Mouse (Mus musculus) midbrain, embryonic 13.5 days (tissue): ENCODE results near the gene Ttc21a. TPM values are rescaled to one million over a fixed set of nuclear protein-coding genes. Genes with fewer than 3 reads are reported as not detected.

ENCODE experiments used
- ATAC-seq: fragments of 200-750 bp; cut with Nextera tagmentation; 2 replicates; pipeline ENCODE4 v1.8.0; 2017; ENCODE audit warnings: mild to moderate bottlenecking, moderate TSS enrichment, moderate library complexity
- H3K27ac ChIP-seq: fragments of 300-500 bp; sonication (generic); 2 replicates; pipeline ENCODE4 v1.5.1; 2015; ENCODE audit warnings: inconsistent platforms, mild to moderate bottlenecking, moderate library complexity
- H3K27me3 ChIP-seq: fragments of 300-500 bp; sonication (generic); 2 replicates; pipeline ENCODE4 v1.6.1; 2015; ENCODE audit warnings: mild to moderate bottlenecking, inconsistent platforms
- H3K36me3 ChIP-seq: fragments of 300-500 bp; sonication (generic); 2 replicates; pipeline ENCODE4 v1.6.1; 2015; ENCODE audit warnings: mild to moderate bottlenecking, inconsistent platforms
- H3K4me1 ChIP-seq: fragments of 300-500 bp; sonication (generic); replicated peaks from 2 replicates; pipeline ENCODE4 v1.6.1; 2015; ENCODE audit warnings: inconsistent platforms
- H3K4me2 ChIP-seq: fragments of 300-500 bp; sonication (generic); replicated peaks from 2 replicates; pipeline ENCODE4 v1.6.1; 2015; ENCODE audit warnings: moderate library complexity, mild to moderate bottlenecking, inconsistent platforms
- H3K4me3 ChIP-seq: fragments of 300-500 bp; sonication (generic); replicated peaks from 2 replicates; pipeline ENCODE4 v1.5.1; 2015; ENCODE audit warnings: mild to moderate bottlenecking, inconsistent platforms
- H3K9ac ChIP-seq: fragments of 300-500 bp; sonication (generic); replicated peaks from 2 replicates; pipeline ENCODE4 v1.6.1; 2015; ENCODE audit warnings: mild to moderate bottlenecking, inconsistent platforms
- H3K9me3 ChIP-seq: fragments of 300-500 bp; sonication (generic); 2 replicates; pipeline ENCODE4 v1.6.1; 2016; ENCODE audit warnings: mild to moderate bottlenecking, inconsistent platforms
- WGBS: fragments of 180-500 bp; shearing (Covaris S2); methylation state at CpG from one replicate; pipeline ENCODE4 v1.1.7; 2015; 5-methylcytosine and 5-hydroxymethylcytosine counted together
- polyA plus RNA-seq: library from polyadenylated mRNA; unstranded; fragments of >200 nt; fragmentation: Nextera tagmentation; extraction: Ambion mirVana; gene quantifications from 2 replicates; pipeline ENCODE4 v1.2.1, GENCODE M21; 2015

Gene Ttc21a
- polyA plus RNA-seq, 1 experiment from 2014 or later: 0.44 TPM

DNA sequence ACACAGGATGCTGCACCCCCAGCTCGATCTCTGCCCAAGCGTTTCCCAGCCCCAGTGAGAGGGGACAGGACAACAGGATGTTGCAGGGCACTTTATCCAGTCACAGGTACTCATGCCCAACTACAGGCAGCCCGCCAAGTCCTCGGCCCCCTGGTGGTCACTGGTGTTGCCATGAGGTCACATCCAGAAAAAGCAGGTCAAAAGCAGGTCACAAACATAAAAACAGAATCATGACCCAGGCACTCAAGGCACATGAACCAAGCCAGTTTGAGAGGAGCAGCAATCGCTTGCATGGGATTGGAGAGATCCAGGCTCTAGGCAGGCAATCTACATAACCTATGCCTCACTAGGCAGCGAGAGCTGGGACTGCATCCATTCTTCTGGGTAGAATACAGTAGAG, 32.8 kb downstream of the Ttc21a start:
- H3K4me1 ChIP-seq: peaks cover 10% of the 10 kb centered on the region; the same call in 1 of the 2 replicates
- WGBS: 47% methylated on average over 6 of the region's 6 CpGs
- no peaks in the 10 kb centered on the region for H3K27me3 ChIP-seq
- H3K9me3 ChIP-seq: no peaks in the 10 kb centered on the region
- H3K9ac ChIP-seq: no peak overlapping the region
- no peaks in the 10 kb centered on the region for H3K36me3 ChIP-seq
- H3K4me2 ChIP-seq: no peak overlapping the region
- no peak; the same call in 1 of the 2 replicates for ATAC-seq
- peak overlapping the region; percentile 21; the same call in 1 of the 2 replicates for H3K27ac ChIP-seq
- no peak overlapping the region for H3K4me3 ChIP-seq

DNA sequence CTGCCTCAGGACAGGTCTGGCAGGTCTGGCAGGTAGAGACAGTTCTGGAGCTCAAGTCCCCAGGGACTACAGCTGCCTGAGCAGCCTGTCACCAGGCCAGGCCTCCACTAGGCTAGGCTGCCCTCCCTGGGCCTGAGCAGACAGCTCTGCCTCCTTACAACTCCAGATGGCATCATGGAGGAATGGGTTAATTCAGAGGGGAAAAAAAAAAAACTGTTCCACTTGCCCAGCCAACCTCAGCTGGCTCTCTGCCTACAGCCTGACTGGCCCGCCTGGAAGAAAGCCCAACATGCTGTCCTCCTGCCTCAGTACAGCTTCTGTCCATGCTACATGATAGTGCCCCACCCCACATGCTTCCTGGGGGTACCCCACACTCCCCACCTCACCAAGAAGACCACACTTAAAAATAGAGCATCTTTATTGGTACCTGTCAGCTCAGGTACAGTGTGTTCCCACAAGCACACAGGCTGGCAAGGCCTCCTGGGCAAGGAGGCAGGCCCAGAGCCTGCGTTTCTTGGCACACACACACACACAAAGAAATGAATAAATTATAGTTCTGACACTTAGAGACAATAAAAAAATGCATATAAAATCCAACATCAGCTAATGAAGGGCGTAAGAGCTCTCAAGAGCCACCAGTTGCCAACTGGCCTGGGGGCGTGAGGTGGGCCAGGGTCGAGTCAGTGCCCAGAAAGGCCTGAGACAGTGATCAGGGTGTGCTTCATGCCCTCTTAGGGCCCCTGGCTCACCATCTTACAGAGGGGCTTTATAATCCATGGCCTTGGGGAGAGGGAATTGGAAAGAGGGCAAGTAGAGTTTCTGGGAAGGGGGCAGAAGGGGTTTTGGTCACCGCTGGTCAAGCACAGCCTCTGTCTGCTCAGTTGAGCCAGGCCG, 33.6 kb downstream of the Ttc21a start:
- no peaks in the 10 kb centered on the region for H3K36me3 ChIP-seq
- ATAC-seq: peak; percentile 65
- H3K4me1 ChIP-seq: peaks cover 10% of the 10 kb centered on the region; the same call in 1 of the 2 replicates
- H3K9ac ChIP-seq: 0 out of 2 replicates have a peak overlapping the region, but pooled peaks have one; percentile 15
- no peak overlapping the region for H3K4me2 ChIP-seq
- 75% methylated on average over 7 of the region's 7 CpGs for WGBS
- no peaks in the 10 kb centered on the region for H3K27me3 ChIP-seq
- no peaks in the 10 kb centered on the region for H3K9me3 ChIP-seq
- H3K4me3 ChIP-seq: no peak overlapping the region
- peak overlapping the region; percentile 49 for H3K27ac ChIP-seq

DNA sequence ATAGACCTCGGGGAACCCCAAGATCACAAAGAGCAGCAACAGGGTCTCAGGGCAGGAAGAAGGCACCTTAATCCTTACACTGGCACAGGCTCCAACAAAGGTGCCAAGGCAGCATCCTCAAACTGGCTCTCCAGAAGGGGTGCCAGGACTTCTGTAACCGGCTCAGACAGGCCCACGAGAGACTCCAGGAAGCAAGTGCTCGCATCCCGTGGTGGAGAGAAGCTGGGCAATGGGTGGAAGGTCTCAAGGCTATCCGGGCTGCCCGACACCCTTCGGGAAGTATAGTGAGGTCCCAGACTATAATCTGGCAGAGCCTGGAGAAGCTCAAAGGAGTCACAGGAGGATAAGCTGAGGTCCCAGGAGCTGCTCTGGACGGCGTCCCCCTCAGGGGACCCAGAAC, 34.8 kb downstream of the Ttc21a start:
- Histone ChIP-seq H3K36me3 (no peaks in the 10 kb centered on the region), H3K27me3 (no peaks in the 10 kb centered on the region), H3K9me3 (no peaks in the 10 kb centered on the region), H3K4me2 (no peak overlapping the region), H3K27ac (no peak overlapping the region), H3K4me3 (no peak overlapping the region), H3K4me1 (peaks cover 10% of the 10 kb centered on the region; the same call in 1 of the 2 replicates), H3K9ac (no peak overlapping the region)
- WGBS: 92% methylated on average over 10 of the region's 10 CpGs
- no peak for ATAC-seq

GRCm38 (mm10) chr9:119972582-119972981, 35.2 kb downstream of the Ttc21a start:
- H3K4me2 ChIP-seq: no peak overlapping the region
- H3K9ac ChIP-seq: no peak overlapping the region
- no peak overlapping the region for H3K27ac ChIP-seq
- H3K36me3 ChIP-seq: no peaks in the 10 kb centered on the region
- peaks cover 13% of the 10 kb centered on the region for H3K4me1 ChIP-seq
- no peaks in the 10 kb centered on the region for H3K9me3 ChIP-seq
- H3K27me3 ChIP-seq: no peaks in the 10 kb centered on the region
- ATAC-seq: no peak
- H3K4me3 ChIP-seq: no peak overlapping the region
- 90% methylated on average over 12 of the region's 12 CpGs for WGBS

DNA sequence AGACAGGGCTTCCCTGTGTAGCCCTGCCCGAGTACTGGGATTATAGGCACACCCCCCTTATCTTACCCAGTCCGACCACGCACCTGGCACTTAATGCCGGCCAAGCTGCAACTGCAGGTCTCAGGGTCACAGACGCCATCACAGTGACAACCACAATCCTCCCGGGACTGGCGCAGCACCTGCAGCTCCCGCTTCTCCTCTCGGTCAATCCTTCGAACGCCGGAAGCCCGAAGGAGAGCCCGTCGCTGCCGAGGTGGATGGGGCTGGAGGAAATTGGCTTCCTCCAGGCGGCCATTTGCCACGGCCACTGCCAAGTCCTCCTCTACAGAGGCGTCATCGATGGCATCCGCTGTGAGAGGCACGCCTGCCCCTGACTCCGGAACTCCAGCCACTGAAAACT, 35.9 kb downstream of the Ttc21a start:
- H3K27ac ChIP-seq: no peak overlapping the region
- no peaks in the 10 kb centered on the region for H3K9me3 ChIP-seq
- H3K4me3 ChIP-seq: no peak overlapping the region
- WGBS: 92% methylated on average over 23 of the region's 23 CpGs
- H3K4me1 ChIP-seq: peaks cover 20% of the 10 kb centered on the region
- no peak for ATAC-seq
- H3K27me3 ChIP-seq: no peaks in the 10 kb centered on the region
- no peak overlapping the region for H3K9ac ChIP-seq
- no peaks in the 10 kb centered on the region for H3K36me3 ChIP-seq
- H3K4me2 ChIP-seq: no peak overlapping the region

DNA sequence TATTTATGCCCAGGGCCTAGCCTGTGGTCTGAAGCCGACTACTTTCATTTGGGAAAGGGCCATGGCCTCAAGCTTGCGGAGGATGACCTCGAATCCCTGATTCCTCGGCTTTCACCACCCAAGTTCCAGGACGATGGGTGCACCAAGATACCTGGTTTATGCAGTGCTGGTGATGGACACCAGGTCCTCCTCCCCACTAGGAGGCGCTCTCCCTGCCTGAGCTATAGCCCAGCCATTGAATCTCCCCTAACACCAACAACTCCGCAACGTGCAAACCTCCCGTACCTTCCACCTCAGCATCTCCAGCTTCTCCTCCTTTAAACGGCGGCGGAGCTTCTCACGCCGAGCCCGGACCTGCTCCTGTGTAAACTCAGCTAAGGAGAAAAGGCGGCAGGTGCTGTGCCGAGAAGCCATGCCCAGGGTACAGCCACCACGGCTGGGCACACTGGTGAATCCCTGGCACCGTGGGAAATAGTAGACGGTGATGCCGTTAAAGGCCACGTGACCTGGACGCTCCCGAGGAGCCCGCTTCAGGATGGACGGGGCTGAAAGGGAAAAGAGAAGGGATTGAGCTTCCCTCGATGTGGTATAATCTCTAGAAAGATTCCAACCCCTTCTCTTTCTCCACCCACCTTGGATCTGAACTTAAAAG, 36.6 kb downstream of the Ttc21a start:
- Histone ChIP-seq H3K36me3 (no peaks in the 10 kb centered on the region), H3K4me1 (peaks cover 23% of the 10 kb centered on the region), H3K4me3 (no peak overlapping the region), H3K9ac (no peak overlapping the region), H3K9me3 (no peaks in the 10 kb centered on the region), H3K27ac (no peak overlapping the region), H3K27me3 (0 out of 2 replicates have a peak, but pooled peaks cover 2% of the 10 kb centered on the region), H3K4me2 (no peak overlapping the region)
- ATAC-seq: no peak
- WGBS: 93% methylated on average over 27 of the region's 27 CpGs

DNA sequence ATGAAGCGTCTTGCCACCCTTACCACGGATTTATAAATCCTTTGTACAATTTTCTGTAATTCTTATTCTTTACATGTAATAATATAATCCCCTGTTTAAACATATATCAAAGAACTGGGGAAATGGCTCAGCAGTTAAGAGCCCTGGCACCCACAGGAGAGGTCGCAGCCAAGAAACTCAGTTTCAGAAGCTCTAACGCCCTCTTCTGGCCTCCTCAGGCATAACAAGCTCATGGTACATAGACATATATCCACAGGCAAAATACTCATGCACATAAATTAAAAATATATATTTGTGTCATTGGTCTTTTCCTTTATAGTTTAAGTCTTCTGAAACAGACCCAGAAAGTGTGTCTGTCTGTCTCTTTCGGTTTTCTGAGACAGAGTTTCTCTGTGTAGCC, 37.2 kb downstream of the Ttc21a start:
- Histone ChIP-seq H3K4me3 (no peak overlapping the region), H3K27me3 (peaks cover 4% of the 10 kb centered on the region; the same call in 1 of the 2 replicates), H3K4me2 (no peak overlapping the region), H3K36me3 (no peaks in the 10 kb centered on the region), H3K9me3 (no peaks in the 10 kb centered on the region), H3K9ac (no peak overlapping the region), H3K4me1 (peaks cover 23% of the 10 kb centered on the region), H3K27ac (no peak overlapping the region)
- 79% methylated on average over 5 of the region's 5 CpGs for WGBS
- no peak for ATAC-seq

GRCm38 (mm10) chr9:119975286-119975685, 37.9 kb downstream of the Ttc21a start:
- H3K9me3 ChIP-seq: no peaks in the 10 kb centered on the region
- 95% methylated on average over 4 of the region's 4 CpGs for WGBS
- no peak overlapping the region for H3K27ac ChIP-seq
- no peak for ATAC-seq
- H3K4me3 ChIP-seq: no peak overlapping the region
- no peaks in the 10 kb centered on the region for H3K36me3 ChIP-seq
- no peak overlapping the region for H3K9ac ChIP-seq
- H3K27me3 ChIP-seq: peaks cover 9% of the 10 kb centered on the region; the same call in 1 of the 2 replicates
- no peak overlapping the region for H3K4me2 ChIP-seq
- H3K4me1 ChIP-seq: peaks cover 23% of the 10 kb centered on the region

DNA sequence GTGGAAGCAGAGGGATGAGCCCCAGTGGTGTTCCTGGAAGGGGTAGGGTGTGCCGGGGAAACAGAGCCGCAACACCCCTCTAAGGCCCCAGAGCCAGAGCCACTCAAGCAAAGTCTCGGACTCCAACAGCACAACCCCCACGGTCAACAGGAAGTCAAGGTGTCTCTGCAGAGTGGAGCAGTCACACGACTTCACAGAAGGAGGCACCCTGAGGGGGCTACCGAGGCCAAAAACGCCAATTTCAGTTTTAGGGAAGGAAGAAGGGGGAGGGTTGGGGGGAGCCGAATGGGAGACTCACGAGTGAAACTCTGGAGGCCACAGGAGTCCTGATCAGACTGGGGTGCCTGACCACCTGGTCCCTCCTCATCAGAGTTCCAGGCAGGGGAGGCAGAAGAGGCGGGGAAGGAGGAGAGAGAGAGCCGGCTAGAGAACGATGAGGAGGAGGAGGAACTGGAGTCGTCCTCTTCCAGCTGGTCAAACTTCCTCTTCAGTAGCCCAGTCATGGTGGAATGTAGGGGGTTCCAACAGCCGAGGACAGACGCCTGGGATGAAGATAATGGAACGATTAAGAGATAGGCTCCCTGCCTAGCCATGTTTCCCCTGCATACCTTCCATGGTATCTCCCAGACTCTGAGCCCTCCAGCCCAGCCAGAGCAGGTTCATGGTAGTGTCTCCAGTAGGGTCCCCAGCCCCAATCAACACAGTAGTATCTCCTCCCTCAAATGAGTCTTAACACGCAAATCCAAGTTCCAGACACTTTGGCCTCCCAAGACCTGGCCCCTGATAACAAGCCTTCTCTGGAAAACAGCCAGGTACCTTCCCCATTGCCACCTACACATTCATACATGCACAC, 39.5 kb downstream of the Ttc21a start:
- Histone ChIP-seq H3K4me1 (peaks cover 28% of the 10 kb centered on the region), H3K27me3 (peaks cover 12% of the 10 kb centered on the region; the same call in 1 of the 2 replicates), H3K9me3 (no peaks in the 10 kb centered on the region), H3K9ac (no peak overlapping the region), H3K4me3 (no peak overlapping the region), H3K36me3 (no peaks in the 10 kb centered on the region), H3K27ac (no peak overlapping the region), H3K4me2 (no peak overlapping the region)
- no peak for ATAC-seq
- 68% methylated on average over 17 of the region's 17 CpGs for WGBS

- ATAC-seq: no peak
- Histone ChIP-seq H3K36me3 (no peaks in the 10 kb centered on the region), H3K4me1 (peaks cover 35% of the 10 kb centered on the region), H3K27ac (no peak overlapping the region), H3K27me3 (peaks cover 16% of the 10 kb centered on the region), H3K9me3 (no peaks in the 10 kb centered on the region), H3K4me3 (no peak overlapping the region), H3K4me2 (no peak overlapping the region), H3K9ac (no peak overlapping the region)
- 51% methylated on average over 5 of the region's 5 CpGs for WGBS
These were observed 40.2 kb downstream of the Ttc21a start for GRCm38 (mm10) chr9:119977557-119978060.

DNA sequence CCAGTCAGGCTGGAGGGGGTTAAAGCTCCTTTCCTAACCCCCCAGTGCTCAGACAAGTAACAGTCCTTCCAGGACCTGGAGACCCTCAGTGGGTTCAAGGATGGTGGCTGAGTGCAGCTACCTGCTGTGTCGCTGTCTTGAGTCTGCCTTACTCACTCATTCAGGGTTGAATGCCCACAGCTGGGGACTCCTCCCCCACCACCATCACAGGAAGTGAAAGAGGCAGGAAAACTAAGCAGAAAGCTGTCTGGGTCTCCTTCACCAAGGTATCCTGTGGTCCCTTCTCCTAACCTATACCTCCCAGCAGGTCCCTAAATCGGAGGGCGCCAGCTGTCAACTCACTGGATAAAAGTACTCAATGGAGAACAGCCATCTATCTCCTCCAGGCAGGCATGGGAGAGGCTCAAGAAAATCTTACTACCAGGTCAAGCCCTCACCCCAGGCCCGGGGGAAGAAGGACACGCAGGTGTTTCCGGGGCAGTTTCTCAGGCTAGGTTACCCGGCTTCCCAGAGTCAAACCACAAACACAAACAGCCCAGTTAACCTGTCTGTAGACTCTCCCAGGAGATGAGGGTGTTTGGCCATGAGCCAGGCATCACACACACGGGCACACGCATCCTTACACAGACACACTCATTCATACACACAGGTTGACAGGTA, 40.9 kb downstream of the Ttc21a start:
- ATAC-seq: no peak
- Histone ChIP-seq H3K4me3 (no peak overlapping the region), H3K27me3 (peaks cover 23% of the 10 kb centered on the region), H3K9ac (no peak overlapping the region), H3K4me1 (peaks cover 42% of the 10 kb centered on the region), H3K27ac (no peak overlapping the region), H3K36me3 (no peaks in the 10 kb centered on the region), H3K4me2 (no peak overlapping the region), H3K9me3 (no peaks in the 10 kb centered on the region)
- WGBS: 53% methylated on average over 9 of the region's 9 CpGs
